Mouse (Mus musculus) lung, postnatal 14 days (tissue): ENCODE measurements around the gene Nceh1.
A peak's percentile ranks its signal among the peaks of the same experiment; 100 is the strongest.
"Not testable (repeated sequence)": the region's sequence is repeated elsewhere in the genome, so short reads cannot be mapped to it uniquely, and the experiment has no call there.

Experiments
- DNase-seq: peaks from one replicate; pipeline ENCODE4 v3.0.0; 2021

Nceh1 gene

GRCm38 (mm10) chr3:27233361-27233760, 50.6 kb downstream of the Nceh1 start:
- DNase-seq: no peak

GRCm38 (mm10) chr3:27233841-27234240, 51.1 kb downstream of the Nceh1 start:
- DNase-seq: no peak

- no peak for DNase-seq
Observed at GRCm38 (mm10) chr3:27234976-27235375, 52.2 kb downstream of the Nceh1 start.

GRCm38 (mm10) chr3:27237226-27237625, 54.5 kb downstream of the Nceh1 start:
- peak; percentile 69 for DNase-seq

GRCm38 (mm10) chr3:27238563-27238962, 55.8 kb downstream of the Nceh1 start:
- DNase-seq: no peak

GRCm38 (mm10) chr3:27239568-27239967, 56.8 kb downstream of the Nceh1 start:
- no peak for DNase-seq

GRCm38 (mm10) chr3:27241864-27242263, 59.1 kb downstream of the Nceh1 start:
- DNase-seq: no peak

GRCm38 (mm10) chr3:27246166-27246565, 63.4 kb downstream of the Nceh1 start:
- DNase-seq: no peak

- DNase-seq: no peak
Observed at GRCm38 (mm10) chr3:27247785-27248184, 65.0 kb downstream of the Nceh1 start.

- no peak for DNase-seq
Observed at GRCm38 (mm10) chr3:27249030-27249429, 66.3 kb downstream of the Nceh1 start.

GRCm38 (mm10) chr3:27250936-27251335, 68.2 kb downstream of the Nceh1 start:
- no peak for DNase-seq

GRCm38 (mm10) chr3:27258461-27258860, 75.7 kb downstream of the Nceh1 start:
- DNase-seq: no peak

GRCm38 (mm10) chr3:27260393-27260792, 77.6 kb downstream of the Nceh1 start:
- DNase-seq: no peak

- DNase-seq: peak; percentile 74
Observed at GRCm38 (mm10) chr3:27267327-27267726, 84.6 kb downstream of the Nceh1 start.

- DNase-seq: no peak
Observed at GRCm38 (mm10) chr3:27267887-27268286, 85.1 kb downstream of the Nceh1 start.

- DNase-seq: no peak
Observed at GRCm38 (mm10) chr3:27269151-27269550, 86.4 kb downstream of the Nceh1 start.

- DNase-seq: peak; percentile 72
Observed at GRCm38 (mm10) chr3:27270160-27270962, 87.6 kb downstream of the Nceh1 start.

- DNase-seq: no peak
Observed at GRCm38 (mm10) chr3:27272926-27273745, 90.4 kb downstream of the Nceh1 start.

- not testable (repeated sequence) for DNase-seq
Observed at GRCm38 (mm10) chr3:27279286-27279925, 96.6 kb downstream of the Nceh1 start.

- peak; percentile 37 for DNase-seq
Observed at GRCm38 (mm10) chr3:27280280-27280749, 97.5 kb downstream of the Nceh1 start.

- DNase-seq: peak; percentile 11
Observed at GRCm38 (mm10) chr3:27283071-27283713, 100.4 kb downstream of the Nceh1 start.

GRCm38 (mm10) chr3:27283796-27284195, 101.0 kb downstream of the Nceh1 start:
- DNase-seq: no peak

- no peak for DNase-seq
Observed at GRCm38 (mm10) chr3:27284227-27284626, 101.5 kb downstream of the Nceh1 start.
